Mouse (Mus musculus): ENCODE measurements around the gene Cyp3a57.

The Cyp3a57 gene

GRCm38 (mm10) chr5:145344941-145345340 lies at the start of gene Cyp3a57:
Gene Cyp3a57, plus strand, starts transcription at chr5:145345279.
- WGBS, result 79% methylated on average over 1 of the region's 1 CpGs

- WGBS, result 42% methylated on average over 4 of the region's 4 CpGs
Measured at GRCm38 (mm10) chr5:145301796-145302195, 43.3 kb upstream of the Cyp3a57 start.

- WGBS, result 68% methylated on average over 1 of the region's 1 CpGs
Measured at GRCm38 (mm10) chr5:145302424-145302823, 42.7 kb upstream of the Cyp3a57 start.

- WGBS, result 90% methylated on average over 4 of the region's 4 CpGs
Measured at GRCm38 (mm10) chr5:145306953-145307352, 38.1 kb upstream of the Cyp3a57 start.

GRCm38 (mm10) chr5:145307811-145308210 lies 37.3 kb upstream of the Cyp3a57 start:
- 79% methylated on average over 3 of the region's 3 CpGs for WGBS

- WGBS, result 87% methylated on average over 1 of the region's 1 CpGs
Measured at GRCm38 (mm10) chr5:145317141-145317540, 27.9 kb upstream of the Cyp3a57 start.

GRCm38 (mm10) chr5:145353081-145353480 lies 8.0 kb downstream of the Cyp3a57 start:
- 71% methylated on average over 1 of the region's 1 CpGs for WGBS

GRCm38 (mm10) chr5:145415416-145415815 lies 70.3 kb downstream of the Cyp3a57 start:
- WGBS, result 90% methylated on average over 9 of the region's 9 CpGs

GRCm38 (mm10) chr5:145422287-145422686 lies 77.2 kb downstream of the Cyp3a57 start:
- WGBS, result 70% methylated on average over 1 of the region's 1 CpGs

GRCm38 (mm10) chr5:145433688-145434087 lies 88.6 kb downstream of the Cyp3a57 start:
- WGBS, result 77% methylated on average over 1 of the region's 1 CpGs
